Mouse (Mus musculus): ENCODE data around the gene Fam92b. TPM values are rescaled to one million over a fixed set of nuclear protein-coding genes. Genes with fewer than 3 reads are reported as not detected.

Fam92b gene
- not detected in 2 replicates for polyA plus RNA-seq (2012; ENCODE audit: low replicate concordance)

DNA sequence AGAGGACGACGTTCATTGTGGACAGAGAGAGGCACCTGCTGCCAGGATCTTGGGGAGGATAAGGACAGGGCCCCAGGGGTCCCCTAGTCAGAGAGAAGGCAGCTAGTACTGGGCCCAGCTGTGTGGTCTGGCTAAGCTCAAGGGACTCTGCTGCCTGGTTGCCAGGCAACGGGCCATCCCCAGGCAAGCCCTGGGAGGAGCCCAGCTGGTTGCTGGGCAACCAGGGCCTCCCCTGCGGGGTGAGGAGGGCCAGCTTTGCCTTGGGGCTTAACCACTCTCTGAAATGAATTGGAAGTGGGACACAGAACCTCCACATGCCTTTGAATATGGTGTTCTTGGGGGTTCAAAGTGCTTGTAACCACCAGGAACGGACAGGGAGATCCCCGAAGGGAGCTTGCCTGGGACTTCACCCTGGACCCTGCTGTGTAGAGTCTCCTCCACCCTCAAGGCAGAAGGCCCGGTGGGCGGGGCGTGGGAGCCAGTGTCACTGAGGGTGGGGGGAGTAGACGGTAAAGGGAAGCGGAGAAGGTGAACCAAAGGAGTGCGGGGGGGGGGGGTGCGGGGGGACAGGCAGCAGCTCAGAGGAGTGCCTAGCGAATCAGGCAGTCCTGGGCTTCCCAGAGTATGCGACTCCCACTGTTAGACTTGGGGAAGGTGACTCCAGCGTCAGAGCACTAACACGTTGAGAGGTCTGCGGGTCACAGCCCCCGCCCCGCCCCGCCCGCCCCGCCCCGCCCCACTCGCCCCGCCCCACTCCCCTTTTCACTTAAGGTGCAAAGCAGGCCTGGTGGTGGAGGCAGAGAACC lies at the start of gene Fam92b:
Gene Fam92b, minus strand, starts transcription at position 149 of the 806 bp plus-strand sequence.

Other genes with a start within 250 kb of the Fam92b start
- gene Crispld2, start 185.0 kb downstream of the Fam92b start, polyA plus RNA-seq (2012; ENCODE audit: low replicate concordance): 0.92 and 1.6 TPM in 2 replicates
- gene Zdhhc7, start 76.0 kb downstream of the Fam92b start, polyA plus RNA-seq (2012; ENCODE audit: low replicate concordance): 27.0 and 42.0 TPM in 2 replicates
- gene 6430548M08Rik, start 63.3 kb downstream of the Fam92b start, polyA plus RNA-seq (2012; ENCODE audit: low replicate concordance): 2.2 and 5.1 TPM in 2 replicates
- gene Gse1, start 51.0 kb upstream of the Fam92b start, polyA plus RNA-seq (2012; ENCODE audit: low replicate concordance): 224 and 276 TPM in 2 replicates

Measured in leukemia stem cell, adult 10-12 weeks (primary cell).